Mouse (Mus musculus) CH12.LX (cell line): ENCODE results near the gene Fgfr2. TPM values are rescaled to one million over a fixed set of nuclear protein-coding genes. Genes with fewer than 3 reads are reported as not detected.

ENCODE experiments used
- DNase-seq: peaks from one replicate; pipeline ENCODE4 v3.0.0-alpha.2; 2013; ENCODE audit errors: extremely low read depth
- H3K27ac ChIP-seq: 2 replicates; pipeline ENCODE4 v1.5.1; 2012; ENCODE audit warnings: low read depth, mild to moderate bottlenecking, control low read depth, moderate library complexity; ENCODE audit not compliant: insufficient read depth
- H3K27me3 ChIP-seq: replicated peaks from 2 replicates; pipeline ENCODE3; 2012; ENCODE audit warnings: inconsistent platforms
- H3K36me3 ChIP-seq, 2 experiments: replicated peaks in 1 of 2; 2 replicates each; pipeline versions ENCODE3 to v1.6.1; 2012; ENCODE audit warnings: inconsistent platforms in 1 of 2, low read length in 1 of 2, mild to moderate bottlenecking in 1 of 2, mixed read lengths in 1 of 2, moderate library complexity in 1 of 2; ENCODE audit not compliant: control insufficient read depth in 1 of 2, insufficient read depth in 1 of 2
- H3K4me1 ChIP-seq, 2 experiments: 2 replicates each; pipeline ENCODE4 v1.6.1; 2012; ENCODE audit warnings: inconsistent platforms in 1 of 2, moderate library complexity in 1 of 2; ENCODE audit not compliant: insufficient read depth in 2 of 2, control insufficient read depth in 1 of 2
- H3K4me2 ChIP-seq: 2 replicates; pipeline ENCODE4 v1.6.1; 2012; ENCODE audit warnings: low read depth, mild to moderate bottlenecking, control low read depth; ENCODE audit not compliant: poor library complexity, insufficient read depth, severe bottlenecking
- H3K4me3 ChIP-seq, 3 experiments: fragments of 150-350 bp in 1 of 3; sonication (generic) in 1 of 3; replicated peaks in 1 of 3; 2 replicates each; pipeline versions ENCODE3 to v1.5.1; 2011 to 2012; ENCODE audit warnings: low read depth in 2 of 3, low read length in 2 of 3, mild to moderate bottlenecking in 2 of 3, moderate library complexity in 2 of 3, control low read depth in 1 of 3, improper control_type of control experiment in 1 of 3, inconsistent platforms in 1 of 3, mixed read lengths in 1 of 3; ENCODE audit not compliant: poor library complexity in 1 of 3
- H3K79me2 ChIP-seq: replicated peaks from 2 replicates; pipeline ENCODE4 v1.6.1; 2012; ENCODE audit warnings: mild to moderate bottlenecking, moderate library complexity; ENCODE audit not compliant: control insufficient read depth, poor library complexity, insufficient read depth, severe bottlenecking; ENCODE audit errors: extremely low read depth
- H3K9ac ChIP-seq: 2 replicates; pipeline ENCODE4 v1.6.1; 2012; ENCODE audit warnings: low read depth, mild to moderate bottlenecking, control low read depth, moderate library complexity; ENCODE audit not compliant: insufficient read depth
- H3K9me3 ChIP-seq: replicated peaks from 2 replicates; pipeline ENCODE3; 2012; ENCODE audit warnings: low read length, inconsistent platforms, mixed read lengths
- CHD2 ChIP-seq: IDR thresholded peaks from 2 replicates; pipeline ENCODE4 v1.6.1; 2011; ENCODE audit warnings: low read length, improper control_type of control experiment
- CTCF ChIP-seq, 2 experiments: IDR thresholded peaks in 1 of 2; conservative IDR thresholded peaks in 1 of 2; 2 replicates each; pipeline ENCODE4 v1.5.1; 2011 to 2012; ENCODE audit warnings: low read depth in 2 of 2, low read length in 2 of 2, improper control_type of control experiment in 1 of 2, inconsistent platforms in 1 of 2, mild to moderate bottlenecking in 1 of 2, moderate library complexity in 1 of 2
- E2F4 ChIP-seq: IDR thresholded peaks from 2 replicates; pipeline ENCODE4 v1.6.1; 2011; ENCODE audit warnings: low read depth, low read length, improper control_type of control experiment; ENCODE audit not compliant: insufficient replicate concordance
- ETS1 ChIP-seq: conservative IDR thresholded peaks from 2 replicates; pipeline ENCODE4 v1.6.1; 2012; ENCODE audit warnings: low read depth, mild to moderate bottlenecking, inconsistent platforms, low read length, improper control_type of control experiment, moderate library complexity
- KAT2A ChIP-seq: IDR thresholded peaks from 2 replicates; pipeline ENCODE4 v1.6.1; 2012; ENCODE audit warnings: low read length, improper control_type of control experiment, inconsistent platforms; ENCODE audit not compliant: insufficient replicate concordance
- MAX ChIP-seq: IDR thresholded peaks from 2 replicates; pipeline ENCODE4 v1.6.1; 2011; ENCODE audit warnings: low read length, improper control_type of control experiment
- MXI1 ChIP-seq: IDR thresholded peaks from 2 replicates; pipeline ENCODE4 v1.6.1; 2011; ENCODE audit warnings: mild to moderate bottlenecking, low read depth, low read length, improper control_type of control experiment
- NELFE ChIP-seq: IDR thresholded peaks from 2 replicates; pipeline ENCODE4 v1.6.1; 2011; ENCODE audit warnings: low read depth, low read length, improper control_type of control experiment
- NRF1 ChIP-seq: IDR thresholded peaks from 2 replicates; pipeline ENCODE4 v1.6.1; 2014; ENCODE audit warnings: low read depth, mild to moderate bottlenecking, inconsistent platforms, low read length, improper control_type of control experiment, moderate library complexity
- PAX5 ChIP-seq: IDR thresholded peaks from 2 replicates; pipeline ENCODE4 v1.6.1; 2012; ENCODE audit warnings: low read length, inconsistent platforms, mixed read lengths
- RAD21 ChIP-seq: IDR thresholded peaks from 2 replicates; pipeline ENCODE4 v1.6.1; 2011; ENCODE audit warnings: low read depth, mild to moderate bottlenecking, low read length, improper control_type of control experiment, moderate library complexity
- RCOR1 ChIP-seq: conservative IDR thresholded peaks from 2 replicates; pipeline ENCODE4 v1.6.1; 2012; ENCODE audit warnings: low read depth, mild to moderate bottlenecking, inconsistent platforms, low read length, improper control_type of control experiment
- SMC3 ChIP-seq: IDR thresholded peaks from 2 replicates; pipeline ENCODE4 v1.6.1; 2011; ENCODE audit warnings: low read depth, low read length, improper control_type of control experiment
- TBP ChIP-seq: conservative IDR thresholded peaks from 2 replicates; pipeline ENCODE4 v1.6.1; 2011; ENCODE audit warnings: low read depth, low read length, improper control_type of control experiment
- UBTF ChIP-seq: IDR thresholded peaks from 2 replicates; pipeline ENCODE4 v1.6.1; 2012; ENCODE audit warnings: low read depth, mild to moderate bottlenecking, inconsistent platforms, low read length, improper control_type of control experiment, moderate library complexity
- ZMIZ1 ChIP-seq: IDR thresholded peaks from 2 replicates; pipeline ENCODE4 v1.6.1; 2012; ENCODE audit warnings: low read depth, mild to moderate bottlenecking, inconsistent platforms, low read length, improper control_type of control experiment
- dilution Hi-C: fragments of 300-500 bp; cut with MboI; formaldehyde crosslinking; loops from 2 replicates; pipeline ENCODE4 v1.14.3; 2020; ENCODE audit warnings: low sequenced_read_pairs; ENCODE audit not compliant: extremely low pct_unique_long_range_greater_than_20kb, extremely low pct_ligation_motif_present
- in situ Hi-C: fragments of 300-500 bp; cut with MboI; formaldehyde crosslinking; loops from 3 replicates; pipeline ENCODE4 v1.14.3; 2019; ENCODE audit warnings: low sequenced_read_pairs, low pct_ligation_motif_present, low pct_unique_long_range_greater_than_20kb, mixed read lengths
- polyA plus RNA-seq: library from polyadenylated mRNA; unstranded; fragments of >175 nt; gene quantifications from 2 replicates; pipeline ENCODE4 v1.2.1, GENCODE M21; 2012; ENCODE audit warnings: low read depth; ENCODE audit not compliant: insufficient read length
- total RNA-seq, 2 experiments: library from RNA; depleted of rRNA; stranded (reverse); fragments of 300-350 nt in 1 of 2; fragments of >200 nt in 1 of 2; gene quantifications; 2 replicates each; pipeline ENCODE4 v1.2.3; 2012 to 2014

Fgfr2 gene
- total and polyA plus RNA-seq, 3 experiments = not detected

- TF ChIP-seq NRF1 (no peak), CHD2 (no peak), NELFE (no peak), PAX5 (no peak), ZMIZ1 (no peak), UBTF (no peak), TBP (no peak), KAT2A (no peak), ETS1 (no peak), MXI1 (no peak), SMC3 (no peak)
- no peak overlapping the region for H3K27ac ChIP-seq
- H3K36me3 ChIP-seq = peaks cover 64 to 92% of the 10 kb centered on the region in 2 experiments
- H3K4me1 ChIP-seq = peaks cover 0 to 26% of the 10 kb centered on the region in 2 experiments; a peak in 2 of 4 replicates
- no peak overlapping the region for H3K9ac ChIP-seq
- DNase-seq = no peak
- peaks cover 11% of the 10 kb centered on the region for H3K79me2 ChIP-seq
- in situ Hi-C loops = no loop called here
- H3K4me2 ChIP-seq = no peak overlapping the region
- dilution Hi-C loops = no loop called here
- H3K9me3 ChIP-seq = no peaks in the 10 kb centered on the region
- no peaks in the 10 kb centered on the region for H3K27me3 ChIP-seq
- H3K4me3 ChIP-seq = no peak overlapping the region
Measured at GRCm38 (mm10) chr7:132565831-132566230, 557.3 kb downstream of the Fgfr2 start.

- no peak overlapping the region for H3K9ac ChIP-seq
- no peak overlapping the region for H3K4me3 ChIP-seq
- no peak for DNase-seq
- no peaks in the 10 kb centered on the region for H3K79me2 ChIP-seq
- H3K9me3 ChIP-seq = no peaks in the 10 kb centered on the region
- TF ChIP-seq MAX (no peak), ZMIZ1 (no peak), CTCF (conservative IDR thresholded peaks at IDR 0.05 in 1 of 2, IDR thresholded peaks at IDR 0.05 in 1 of 2; ENCODE audit: low read depth in 2 of 2, low read length in 2 of 2) (no peak), RCOR1 (no peak), E2F4 (no peak), NRF1 (no peak), UBTF (no peak), RAD21 (no peak), KAT2A (no peak), PAX5 (no peak)
- no peaks in the 10 kb centered on the region for H3K4me1 ChIP-seq
- no peaks in the 10 kb centered on the region for H3K27me3 ChIP-seq
- in situ Hi-C loops (no loop called here), dilution Hi-C loops (no loop called here)
- H3K27ac ChIP-seq = no peak overlapping the region
- H3K4me2 ChIP-seq = no peak overlapping the region
- peaks cover 62 to 83% of the 10 kb centered on the region in 2 experiments for H3K36me3 ChIP-seq
Measured at GRCm38 (mm10) chr7:132559138-132559766, 563.9 kb downstream of the Fgfr2 start.
